Mouse (Mus musculus) erythroblast, embryonic 14.5 days (primary cell): Measurements from ENCODE around the gene Vmn2r14.

ENCODE experiments used
- GATA1 ChIP-seq: IDR thresholded peaks from 2 replicates; pipeline ENCODE4 v1.6.1; 2012; ENCODE audit warnings: low read length, inconsistent platforms, mixed read lengths
- TAL1 ChIP-seq: IDR thresholded peaks from 3 replicates; pipeline ENCODE4 v1.6.1; 2012; ENCODE audit warnings: low read length, inconsistent platforms, mixed read lengths

GRCm38 (mm10) chr5:109224608-109225007, at the start of gene Vmn2r14:
- TF ChIP-seq GATA1 = no peak
- TF ChIP-seq TAL1 = no peak
